Mouse (Mus musculus): ENCODE results near the gene Fcgr3.
"Not testable (repeated sequence)": the region's sequence is repeated elsewhere in the genome, so short reads cannot be mapped to it uniquely, and the experiment has no call there.

Gene Fcgr3

DNA sequence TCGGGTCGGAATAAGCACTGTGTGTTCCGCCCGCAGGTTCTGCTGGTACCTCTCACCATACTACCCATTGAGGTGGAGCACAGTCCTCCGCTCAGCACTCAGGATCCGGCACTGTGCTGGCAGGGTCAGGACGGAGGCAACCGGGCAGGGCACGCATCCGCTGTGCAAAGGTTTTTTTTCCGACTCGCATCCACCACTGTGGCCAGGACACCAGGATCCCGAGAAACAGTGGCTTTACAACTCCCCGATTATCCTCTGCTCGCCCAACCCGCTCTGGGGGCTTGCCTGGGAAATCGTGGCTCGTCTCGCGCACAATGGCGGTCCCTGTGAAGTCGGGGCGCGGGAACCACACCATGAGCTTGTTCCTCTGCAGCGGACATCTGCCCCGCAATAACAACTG is 21.0 kb upstream of the Fcgr3 start:
- no peak for DNase-seq (ENCODE audit: low spot score)

DNA sequence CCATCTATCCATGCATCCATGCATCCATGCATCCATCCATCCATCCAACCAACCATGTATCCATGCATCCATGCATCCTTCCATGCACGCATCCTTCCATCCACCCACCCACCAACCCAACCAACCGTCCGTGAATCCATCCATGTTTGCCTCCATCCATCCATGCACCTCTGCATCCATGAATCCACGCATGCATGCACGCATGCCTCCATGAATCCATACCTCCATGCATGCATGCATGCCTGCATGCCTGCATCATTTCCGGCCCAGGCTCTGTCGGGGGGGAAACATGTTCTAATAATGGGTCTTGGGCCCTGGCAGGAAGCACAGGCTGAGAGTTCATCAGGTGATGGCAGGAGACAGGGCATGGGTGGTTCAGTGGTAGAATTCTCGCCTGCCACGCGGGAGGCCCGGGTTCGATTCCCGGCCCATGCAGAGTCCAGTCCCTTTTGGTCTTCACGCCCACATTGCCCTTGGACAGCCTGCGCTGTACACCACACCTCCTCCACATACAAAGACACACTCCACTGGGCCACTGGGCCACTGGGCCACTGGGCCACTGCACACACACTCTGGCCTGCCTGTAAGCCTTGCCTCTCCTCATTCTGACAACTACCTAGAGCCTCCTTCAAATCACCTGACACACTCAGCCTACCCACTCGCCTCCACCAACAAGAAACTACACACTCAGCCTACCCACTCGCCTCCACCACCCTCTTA is 16.9 kb upstream of the Fcgr3 start:
- DNase-seq (ENCODE audit: low spot score): not testable (repeated sequence)

GRCm38 (mm10) chr1:171079825-171080224 is 15.1 kb upstream of the Fcgr3 start:
- DNase-seq (ENCODE audit: low spot score): not testable (repeated sequence)

DNA sequence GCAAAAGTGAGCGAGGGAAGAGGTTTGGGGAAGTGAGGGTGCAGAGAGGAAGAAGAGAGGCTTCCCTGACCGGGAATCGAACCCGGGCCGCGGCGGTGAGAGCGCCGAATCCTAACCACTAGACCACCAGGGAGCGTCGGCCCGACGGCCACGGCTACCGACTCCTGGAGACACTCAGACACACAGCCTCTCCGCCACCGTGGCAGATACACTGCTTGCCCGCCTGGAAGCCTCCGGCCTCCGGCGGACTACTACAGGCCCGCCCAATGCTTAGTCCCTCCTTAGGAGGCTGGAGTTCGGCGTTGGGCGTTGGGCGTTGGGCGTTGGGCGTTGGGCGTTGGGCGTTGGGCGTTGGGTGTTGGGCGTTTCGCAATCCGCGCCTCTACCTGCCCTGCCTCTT is 14.6 kb upstream of the Fcgr3 start:
- not testable (repeated sequence) for DNase-seq (ENCODE audit: low spot score)

DNA sequence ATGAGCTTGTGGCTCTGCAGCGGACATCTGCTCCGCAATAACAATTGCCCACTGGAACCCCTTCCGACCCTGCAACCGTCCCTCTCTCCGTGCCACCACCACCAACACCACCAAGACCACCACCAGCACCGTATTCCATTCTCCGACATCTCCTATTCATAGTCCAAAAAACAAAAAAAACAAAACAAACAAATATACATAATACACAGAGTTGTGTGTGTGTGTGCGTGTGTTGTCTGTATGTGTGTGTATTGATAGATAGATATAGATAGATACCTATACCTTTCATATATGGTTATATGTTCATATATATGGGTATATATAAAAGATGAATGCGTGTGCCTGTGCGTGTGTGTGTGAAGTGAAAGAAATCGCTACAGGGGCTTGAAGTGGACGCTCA is 13.7 kb upstream of the Fcgr3 start:
- not testable (repeated sequence) for DNase-seq (ENCODE audit: low spot score)

DNA sequence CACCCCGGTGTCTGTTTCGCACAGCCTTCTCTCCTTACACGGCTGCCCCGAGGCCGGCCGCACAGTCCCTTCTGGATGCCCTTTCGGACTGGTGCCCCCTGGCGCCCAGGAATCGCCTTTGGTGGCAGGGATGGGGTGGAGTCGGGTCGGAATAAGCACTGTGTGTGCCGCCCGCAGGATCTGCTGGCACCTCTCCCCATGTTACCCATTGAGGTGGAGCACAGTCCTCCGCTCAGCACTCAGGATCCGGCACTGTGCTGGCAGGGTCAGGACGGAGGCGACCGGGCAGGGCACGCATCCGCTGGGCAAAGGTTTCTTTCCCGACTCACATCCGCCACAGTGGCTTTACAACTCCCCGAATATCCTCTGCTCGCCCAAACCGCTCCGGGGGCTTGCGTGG is 13.2 kb upstream of the Fcgr3 start:
- not testable (repeated sequence) for DNase-seq (ENCODE audit: low spot score)

GRCm38 (mm10) chr1:171077192-171077591 is 12.5 kb upstream of the Fcgr3 start:
- DNase-seq (ENCODE audit: low spot score): not testable (repeated sequence)

DNA sequence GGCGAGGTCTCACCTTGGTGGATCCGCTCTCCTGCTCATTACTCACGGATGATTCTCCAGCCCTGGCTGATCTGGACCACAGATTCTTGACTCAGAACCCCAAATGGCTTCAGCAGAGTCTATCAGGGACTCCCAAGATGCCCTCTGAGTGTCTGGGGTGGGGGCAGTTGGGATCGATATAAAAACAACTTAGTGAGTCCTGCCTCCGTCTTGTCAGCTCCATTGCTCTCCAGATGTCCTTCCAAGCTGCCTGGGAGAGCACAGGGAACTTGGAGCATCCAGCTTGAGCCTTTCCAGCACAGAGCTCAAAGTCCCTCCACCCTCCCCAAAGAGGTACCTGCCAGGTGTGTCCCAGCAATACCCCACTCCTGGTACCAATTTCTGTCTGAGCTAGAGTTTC is 11.4 kb upstream of the Fcgr3 start:
- DNase-seq (ENCODE audit: low spot score): not testable (repeated sequence)

DNA sequence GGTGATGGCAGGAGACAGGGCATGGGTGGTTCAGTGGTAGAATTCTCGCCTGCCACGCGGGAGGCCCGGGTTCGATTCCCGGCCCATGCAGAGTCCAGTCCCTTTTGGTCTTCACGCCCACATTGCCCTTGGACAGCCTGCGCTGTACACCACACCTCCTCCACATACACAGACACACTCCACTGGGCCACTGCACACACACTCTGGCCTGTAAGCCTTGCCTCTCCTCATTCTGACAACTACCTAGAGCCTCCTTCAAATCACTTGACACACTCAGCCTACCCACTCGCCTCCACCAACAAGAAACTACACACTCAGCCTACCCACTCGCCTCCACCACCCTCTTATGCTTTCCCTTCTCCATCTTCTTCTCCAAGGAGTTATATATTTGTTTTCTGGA is 9.5 kb upstream of the Fcgr3 start:
- DNase-seq (ENCODE audit: low spot score): not testable (repeated sequence)

- not testable (repeated sequence) for DNase-seq (ENCODE audit: low spot score)
Observed at GRCm38 (mm10) chr1:171072217-171072616, 7.5 kb upstream of the Fcgr3 start.

GRCm38 (mm10) chr1:171071726-171072125 is 7.0 kb upstream of the Fcgr3 start:
- not testable (repeated sequence) for DNase-seq (ENCODE audit: low spot score)

DNA sequence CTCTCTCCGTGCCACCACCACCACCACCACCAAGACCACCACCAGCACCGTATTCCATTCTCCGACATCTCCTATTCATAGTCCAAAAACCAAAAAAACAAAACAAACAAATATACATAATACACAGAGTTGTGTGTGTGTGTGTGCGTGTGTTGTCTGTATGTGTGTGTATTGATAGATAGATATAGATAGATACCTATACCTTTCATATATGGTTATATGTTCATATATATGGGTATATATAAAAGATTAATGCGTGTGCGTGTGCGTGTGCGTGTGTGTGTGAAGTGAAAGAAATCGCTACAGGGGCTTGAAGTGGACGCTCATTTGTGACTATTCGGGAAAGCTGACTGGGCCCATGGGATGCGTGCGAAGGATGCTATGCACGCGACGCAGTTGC is 6.1 kb upstream of the Fcgr3 start:
- not testable (repeated sequence) for DNase-seq (ENCODE audit: low spot score)

- not testable (repeated sequence) for DNase-seq (ENCODE audit: low spot score)
Observed at GRCm38 (mm10) chr1:171069508-171069907, 4.8 kb upstream of the Fcgr3 start.

DNA sequence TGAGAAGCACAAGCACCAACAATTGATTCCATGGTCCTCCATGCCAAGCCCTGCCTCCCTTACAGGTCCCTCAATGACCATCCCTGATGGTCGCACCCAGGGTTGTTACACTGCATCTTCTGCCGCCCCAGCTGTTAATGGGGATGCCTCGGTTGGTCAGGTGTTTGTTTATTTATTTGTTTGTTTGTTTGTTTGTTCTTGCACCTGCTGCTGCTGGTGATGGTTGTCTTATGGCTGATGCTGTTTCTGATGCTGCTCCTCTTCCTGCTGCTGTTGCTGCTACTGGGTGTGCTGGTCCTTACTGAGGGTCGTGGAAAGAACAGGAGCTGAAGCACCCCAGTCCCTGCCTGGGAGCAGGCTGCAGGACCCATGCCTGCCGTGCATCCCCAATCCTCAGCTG is 3.2 kb upstream of the Fcgr3 start:
- DNase-seq (ENCODE audit: low spot score): not testable (repeated sequence)

DNA sequence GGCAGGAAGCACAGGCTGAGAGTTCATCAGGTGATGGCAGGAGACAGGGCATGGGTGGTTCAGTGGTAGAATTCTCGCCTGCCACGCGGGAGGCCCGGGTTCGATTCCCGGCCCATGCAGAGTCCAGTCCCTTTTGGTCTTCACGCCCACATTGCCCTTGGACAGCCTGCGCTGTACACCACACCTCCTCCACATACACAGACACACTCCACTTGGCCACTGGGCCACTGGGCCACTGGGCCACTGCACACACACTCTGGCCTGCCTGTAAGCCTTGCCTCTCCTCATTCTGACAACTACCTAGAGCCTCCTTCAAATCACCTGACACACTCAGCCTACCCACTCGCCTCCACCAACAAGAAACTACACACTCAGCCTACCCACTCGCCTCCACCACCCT is 1.8 kb upstream of the Fcgr3 start:
- not testable (repeated sequence) for DNase-seq (ENCODE audit: low spot score)

DNA sequence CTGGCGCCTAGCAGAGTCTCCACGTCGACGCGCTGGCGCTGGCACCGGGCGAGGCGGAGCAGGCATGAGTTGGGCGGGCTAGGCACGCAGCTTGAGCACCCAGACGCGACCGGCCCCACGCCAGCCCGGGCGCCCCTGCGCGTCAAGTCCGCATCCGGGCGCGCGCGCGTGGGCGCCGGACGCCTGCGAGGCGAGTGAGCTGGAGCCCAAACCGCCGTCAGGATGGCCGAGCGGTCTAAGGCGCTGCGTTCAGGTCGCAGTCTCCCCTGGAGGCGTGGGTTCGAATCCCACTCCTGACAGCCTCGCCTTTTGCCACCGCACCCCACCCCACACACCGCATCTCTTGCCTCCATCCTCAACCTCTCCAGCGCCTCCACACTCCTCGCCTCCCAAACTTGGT is 1.0 kb upstream of the Fcgr3 start:
- not testable (repeated sequence) for DNase-seq (ENCODE audit: low spot score)

GRCm38 (mm10) chr1:171065243-171065587 is 480 bp upstream of the Fcgr3 start:
- not testable (repeated sequence) for DNase-seq (ENCODE audit: low spot score)

DNA sequence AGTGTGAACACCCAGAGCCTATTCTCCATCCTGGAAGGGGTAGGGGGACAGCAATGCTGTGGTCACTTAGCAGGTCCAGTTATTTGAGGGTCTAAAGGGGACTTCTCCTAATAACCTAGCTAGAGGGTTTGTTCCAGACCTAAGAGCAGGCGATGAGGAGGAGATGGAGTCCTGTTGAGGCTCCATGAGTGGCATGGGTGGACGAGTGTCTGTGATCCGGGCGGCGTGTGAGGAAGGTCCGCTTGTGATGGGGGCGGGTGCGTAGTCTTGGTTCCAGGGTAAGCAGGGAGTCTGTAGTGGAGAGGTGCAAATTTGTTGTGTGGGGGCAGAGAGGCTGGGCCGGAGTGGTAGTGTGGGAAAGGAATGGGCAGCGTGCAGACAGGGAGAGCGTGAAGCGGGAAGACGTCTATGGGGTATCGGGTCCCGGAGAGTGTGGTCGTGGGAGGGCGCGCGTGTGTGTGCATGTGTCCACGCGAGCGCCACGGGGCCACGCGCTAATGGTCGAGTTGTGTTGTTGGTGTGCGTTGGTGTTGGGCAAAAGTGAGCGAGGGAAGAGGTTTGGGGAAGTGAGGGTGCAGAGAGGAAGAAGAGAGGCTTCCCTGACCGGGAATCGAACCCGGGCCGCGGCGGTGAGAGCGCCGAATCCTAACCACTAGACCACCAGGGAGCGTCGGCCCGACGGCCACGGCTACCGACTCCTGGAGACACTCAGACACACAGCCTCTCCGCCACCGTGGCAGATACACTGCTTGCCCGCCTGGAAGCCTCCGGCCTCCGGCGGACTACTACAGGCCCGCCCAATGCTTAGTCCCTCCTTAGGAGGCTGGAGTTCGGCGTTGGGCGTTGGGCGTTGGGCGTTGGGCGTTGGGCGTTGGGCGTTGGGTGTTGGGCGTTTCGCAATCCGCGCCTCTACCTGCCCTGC is 905 bp downstream of the Fcgr3 start:
- not testable (repeated sequence) for DNase-seq (ENCODE audit: low spot score)

- DNase-seq (ENCODE audit: low spot score): no peak
Observed at GRCm38 (mm10) chr1:171061566-171061965, 3.2 kb downstream of the Fcgr3 start.

DNA sequence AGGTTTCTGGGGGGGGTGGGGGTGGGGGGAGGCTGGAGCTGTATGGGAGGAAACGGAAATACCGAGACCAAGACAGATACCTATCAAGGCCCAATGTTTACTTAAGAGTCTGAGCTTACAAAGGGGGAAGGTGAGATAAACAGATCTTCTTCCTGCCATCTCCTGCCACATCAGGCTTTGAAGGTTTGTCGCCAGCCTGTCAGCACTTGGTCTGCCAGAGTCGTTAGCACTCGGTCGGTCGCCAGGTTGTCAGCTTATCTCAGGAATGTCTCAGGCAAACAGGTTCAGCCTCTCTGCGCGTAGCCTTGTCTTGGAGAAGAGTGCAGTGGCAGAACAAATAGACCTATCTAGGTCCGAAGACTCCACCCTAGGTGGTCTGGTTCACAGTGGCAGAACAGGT is 4.3 kb downstream of the Fcgr3 start:
- no peak for DNase-seq (ENCODE audit: low spot score)

- DNase-seq (ENCODE audit: low spot score): no peak
Observed at GRCm38 (mm10) chr1:171059203-171059602, 5.5 kb downstream of the Fcgr3 start.

DNA sequence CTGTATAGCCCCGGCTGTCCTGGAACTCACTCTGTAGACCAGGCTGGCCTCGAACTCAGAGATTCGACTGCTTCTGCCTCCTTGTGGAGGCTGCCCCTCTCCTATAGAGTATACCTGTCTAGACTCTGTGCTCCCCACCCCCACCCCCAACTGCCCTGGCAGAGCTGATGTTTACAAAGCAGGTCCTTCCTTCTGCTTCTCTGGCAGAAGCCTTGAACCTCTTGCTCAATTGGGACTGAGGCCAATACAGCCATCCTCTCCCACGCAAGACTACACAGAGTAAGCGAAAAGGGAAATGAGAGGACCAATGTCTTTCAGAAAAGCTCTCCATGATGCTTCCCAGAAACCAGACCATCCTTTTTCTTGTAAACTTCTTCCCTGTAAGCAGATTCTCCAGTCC is 7.5 kb downstream of the Fcgr3 start:
- no peak for DNase-seq (ENCODE audit: low spot score)

DNA sequence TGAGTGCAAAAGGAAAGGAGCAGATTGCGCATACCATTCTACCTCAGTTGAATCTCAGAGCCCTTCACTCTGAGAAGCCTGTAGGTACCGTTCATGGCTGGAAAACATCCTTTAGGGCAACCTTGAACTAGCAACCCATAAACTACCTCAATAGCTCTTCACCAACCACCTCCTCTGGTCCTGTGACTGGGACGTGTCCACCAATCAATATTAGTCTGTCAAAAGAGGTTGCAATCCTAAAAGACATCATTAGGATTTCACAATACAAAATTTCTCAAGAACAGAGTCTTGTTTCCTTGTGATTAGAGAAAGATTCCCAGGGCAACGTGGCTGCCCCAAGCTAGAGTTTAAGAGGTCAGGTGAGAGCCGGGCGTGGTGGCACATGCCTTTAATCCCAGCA is 11.4 kb downstream of the Fcgr3 start:
- no peak for DNase-seq (ENCODE audit: low spot score)

Measured in left cerebral cortex, adult 11 months (tissue).